Mouse (Mus musculus) hematopoietic stem cell, adult 5-6 weeks (primary cell): ENCODE results near the gene Ephb3. TPM values are rescaled to one million over a fixed set of nuclear protein-coding genes. Genes with fewer than 3 reads are reported as not detected.
A peak's percentile ranks its signal among the peaks of the same experiment; 100 is the strongest.

Experiments used
- ATAC-seq, 2 experiments: fragments of 125-278 bp in 1 of 2; replicated peaks in 1 of 2; 2 replicates each; pipeline ENCODE4 v1.8.0; 2016 to 2017; ENCODE audit warnings: inconsistent platforms in 2 of 2, mild to moderate bottlenecking in 2 of 2, moderate number of reproducible peaks in 2 of 2, low read depth in 1 of 2, moderate TSS enrichment in 1 of 2; ENCODE audit not compliant: low FRiP score in 2 of 2, poor library complexity in 2 of 2, severe bottlenecking in 2 of 2, insufficient read depth in 1 of 2, low TSS enrichment in 1 of 2
- total RNA-seq: library from RNA; stranded (forward); fragments of 172-1452, 232-1000 nt; gene quantifications from 2 replicates; pipeline ENCODE4 v1.2.3, GENCODE M21; 2017

Ephb3 gene
- total RNA-seq, 1 experiment from 2014 or later = 0.05 TPM

DNA sequence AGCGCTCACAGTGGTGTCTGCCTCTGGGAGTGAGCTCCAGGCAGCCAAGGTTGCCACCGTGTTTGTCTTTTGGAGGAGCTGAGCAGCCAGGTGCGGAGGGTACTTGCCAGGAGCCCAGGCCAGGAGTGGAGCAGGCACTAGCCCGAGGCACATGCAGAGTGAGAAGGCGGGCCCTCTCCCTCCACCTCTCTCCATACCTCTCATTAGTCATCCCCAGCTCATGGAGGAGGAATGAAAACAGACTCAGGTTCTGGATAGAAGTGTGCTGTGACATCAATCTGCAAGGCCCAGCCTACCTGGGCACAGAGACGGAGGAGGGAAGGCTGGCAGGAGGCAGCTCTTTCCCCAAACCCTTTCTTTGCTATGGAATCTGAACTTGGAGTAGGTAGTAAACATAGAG lies 22.1 kb downstream of the Ephb3 start:
- ATAC-seq = no peak

DNA sequence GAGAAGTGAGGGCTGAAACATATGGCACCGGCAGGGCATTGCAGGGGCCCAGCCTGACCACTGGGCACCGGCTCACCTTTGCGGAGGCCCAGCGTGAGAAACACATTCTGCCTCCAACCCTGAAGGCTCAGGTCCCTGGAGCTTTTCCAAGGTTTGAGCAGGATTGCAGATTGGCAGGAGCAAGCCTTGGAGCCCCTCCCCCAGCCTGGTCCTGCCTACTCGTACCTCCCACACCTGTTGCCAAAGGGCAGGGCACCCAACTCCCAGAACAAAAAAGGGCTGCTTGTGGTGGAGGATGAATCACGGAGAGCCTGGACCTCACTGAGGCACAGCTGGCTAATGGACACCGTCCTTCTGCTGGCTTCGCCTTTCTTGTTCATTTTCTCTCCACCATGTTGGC lies 30.6 kb downstream of the Ephb3 start:
- ATAC-seq = no peak

DNA sequence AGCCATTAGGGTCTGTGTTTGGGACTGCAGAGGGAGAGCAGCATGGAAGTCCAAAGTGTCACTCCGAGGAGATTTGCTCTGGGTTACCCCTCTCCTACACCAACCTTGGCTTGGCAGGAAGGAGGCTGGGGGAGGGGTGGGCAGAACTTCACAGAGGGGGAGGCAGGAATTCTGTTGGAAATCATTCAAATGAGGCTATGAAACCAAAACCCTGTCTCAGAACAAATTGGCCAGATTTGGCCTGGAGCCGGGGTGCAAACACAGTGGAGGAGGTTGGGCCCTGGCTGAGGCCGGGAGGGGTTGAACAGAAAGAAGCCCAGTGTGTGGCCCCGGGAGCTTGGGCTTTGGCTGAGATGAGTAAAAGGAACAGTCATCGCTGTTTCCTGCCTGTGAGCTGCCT lies 34.2 kb downstream of the Ephb3 start:
- no peak for ATAC-seq

DNA sequence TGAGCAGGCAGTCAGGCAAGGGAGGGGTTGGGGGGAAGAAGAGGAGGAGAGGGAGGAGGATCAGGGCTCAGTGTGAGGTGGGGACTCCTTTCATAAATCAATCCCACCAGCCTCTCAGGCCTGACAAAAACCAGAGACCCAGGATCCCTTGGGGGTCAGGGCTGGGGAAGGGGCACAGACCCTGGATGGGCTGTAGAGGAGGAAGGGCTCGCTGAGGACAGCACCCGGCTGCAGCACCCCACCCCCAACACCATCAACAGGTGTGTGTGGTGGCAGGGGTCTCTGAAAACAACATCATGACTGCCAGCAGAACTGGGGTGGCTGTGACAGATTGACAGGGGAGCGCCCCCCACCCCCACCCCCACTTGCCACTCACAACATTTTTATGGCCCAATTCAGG lies 36.0 kb downstream of the Ephb3 start:
- no peak for ATAC-seq

DNA sequence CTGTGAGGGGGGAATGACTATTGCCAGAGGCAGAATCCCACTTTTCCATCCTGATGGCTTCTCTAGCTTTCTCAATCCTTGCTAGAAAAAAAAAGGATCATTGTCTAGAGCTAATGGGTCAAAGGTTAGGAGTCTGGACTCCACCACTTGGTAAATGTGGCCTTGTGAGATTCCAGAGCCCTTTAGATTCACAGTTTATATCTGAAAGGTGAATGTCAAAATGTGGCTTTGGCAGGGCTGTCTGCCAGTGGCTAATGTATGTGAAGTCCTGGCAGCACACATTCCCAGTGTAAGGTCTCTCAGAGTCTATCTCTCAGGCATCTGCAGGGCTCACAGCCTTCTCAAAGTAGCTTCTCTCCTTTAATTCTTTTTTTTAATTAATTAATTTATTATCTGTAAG lies 36.5 kb downstream of the Ephb3 start:
- no peak for ATAC-seq

DNA sequence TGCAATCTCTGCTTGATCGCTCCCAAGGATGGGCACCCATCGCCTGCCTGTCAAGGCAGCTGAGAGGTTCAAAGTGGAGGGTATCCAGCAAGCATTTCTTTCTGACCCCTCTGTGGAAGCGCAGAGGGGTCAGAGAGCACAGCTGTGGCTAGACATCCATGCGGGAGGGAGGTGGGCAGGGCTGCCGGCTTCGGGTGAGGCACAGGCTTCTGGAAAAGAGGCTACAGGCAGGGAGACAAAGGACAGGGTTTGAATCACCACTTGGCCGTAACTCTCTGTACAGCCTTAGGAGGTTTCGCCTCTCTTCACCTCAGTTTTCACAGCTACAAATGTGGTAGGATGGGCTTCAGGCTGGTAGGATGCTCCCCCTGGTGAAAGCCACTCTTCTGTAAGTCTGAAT lies 38.4 kb downstream of the Ephb3 start:
- no peak for ATAC-seq

DNA sequence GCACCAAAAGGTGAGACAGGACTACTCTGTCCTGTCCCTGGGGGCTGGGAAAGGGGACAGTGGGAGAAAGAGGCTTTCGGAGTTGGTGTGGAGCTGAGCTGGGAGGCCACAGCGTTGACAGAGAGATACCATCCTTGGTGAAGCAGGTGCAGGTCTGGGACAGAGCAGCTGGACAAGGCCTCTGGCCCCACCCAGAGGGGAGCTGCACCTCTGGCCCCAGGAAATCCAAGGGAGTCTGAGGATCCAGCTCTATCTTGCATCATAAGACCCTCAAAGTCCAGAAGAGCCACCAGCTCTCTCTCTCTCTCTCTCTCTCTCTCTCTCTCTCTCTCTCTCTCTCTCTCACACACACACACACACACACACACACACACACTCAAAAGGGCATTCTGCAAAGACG lies 40.2 kb downstream of the Ephb3 start:
- ATAC-seq = no peak

DNA sequence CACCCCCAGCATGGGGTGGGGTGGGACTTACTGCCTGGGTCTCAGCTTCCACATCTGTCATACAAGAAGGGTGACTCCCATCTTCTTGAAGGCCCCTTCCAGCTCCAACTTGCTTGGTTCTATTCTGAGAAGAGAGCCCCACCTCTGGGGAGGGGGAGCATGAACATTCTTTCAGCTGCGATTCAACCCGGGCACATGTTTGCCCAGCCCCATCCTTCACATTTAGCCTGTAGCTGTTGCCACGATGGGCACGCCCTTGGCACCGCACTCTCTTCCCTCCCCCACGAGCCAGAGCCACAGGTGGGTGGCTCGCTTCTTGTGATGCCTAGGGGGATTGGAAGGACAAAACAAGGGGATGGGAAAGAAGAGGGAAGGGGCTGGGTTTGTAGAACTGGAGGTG lies 40.8 kb downstream of the Ephb3 start:
- no peak for ATAC-seq

DNA sequence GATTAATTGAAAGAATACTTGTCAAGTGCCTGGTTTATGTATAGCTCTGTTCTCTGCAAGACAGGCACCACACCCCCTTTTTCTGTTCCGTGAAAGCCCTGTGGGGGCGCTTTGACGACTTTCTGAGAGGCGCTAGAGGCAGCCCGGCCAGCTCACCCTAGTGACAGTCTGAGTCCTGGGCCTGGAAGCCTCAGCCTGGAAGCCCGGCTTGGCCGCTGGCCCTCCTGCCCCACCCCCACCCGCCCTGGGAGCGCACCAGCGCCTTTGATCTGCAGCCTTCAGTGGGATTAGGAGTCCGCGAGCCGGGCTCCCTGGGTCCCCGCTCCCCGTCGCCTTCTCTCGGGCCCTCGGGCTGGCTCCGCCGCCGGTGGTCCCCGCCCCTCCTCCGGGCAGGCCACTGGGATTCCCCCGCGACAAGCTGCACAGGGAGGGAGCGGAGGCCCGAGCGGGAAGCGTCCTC lies 41.4 kb downstream of the Ephb3 start:
- ATAC-seq = peak; percentile 80 to 88

DNA sequence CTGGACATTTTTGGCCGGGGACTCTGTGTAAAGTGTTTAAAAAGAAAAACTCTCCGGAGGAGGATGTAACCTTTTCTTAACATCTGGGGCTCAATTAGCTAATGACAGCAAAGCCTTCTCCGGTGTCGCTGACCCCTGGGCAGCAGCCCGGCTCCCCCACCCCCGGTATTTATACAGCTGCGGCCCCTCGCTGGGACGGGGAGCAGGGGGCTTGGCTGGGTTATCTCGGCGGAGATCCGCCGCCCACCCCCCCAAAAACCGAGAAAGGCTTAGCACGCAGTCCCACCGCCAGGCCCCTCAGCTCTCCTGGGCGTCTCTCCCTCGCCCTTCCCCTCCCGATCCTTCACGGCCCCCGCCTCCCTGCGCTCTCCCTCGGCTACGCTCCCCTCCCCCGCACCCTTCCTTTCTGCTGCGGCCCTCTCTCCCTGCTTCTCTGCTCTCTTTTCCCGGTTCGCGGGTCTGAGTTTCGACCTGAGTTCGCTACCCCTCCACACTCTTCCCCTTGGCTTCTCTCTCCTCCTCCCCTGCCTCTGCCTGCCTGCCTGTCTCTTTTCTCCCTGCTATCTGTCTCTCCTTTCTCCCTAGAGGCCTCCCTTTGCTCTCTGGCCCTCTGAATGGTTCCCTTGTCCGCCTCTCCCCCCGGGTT lies 42.0 kb downstream of the Ephb3 start:
- no peak for ATAC-seq

DNA sequence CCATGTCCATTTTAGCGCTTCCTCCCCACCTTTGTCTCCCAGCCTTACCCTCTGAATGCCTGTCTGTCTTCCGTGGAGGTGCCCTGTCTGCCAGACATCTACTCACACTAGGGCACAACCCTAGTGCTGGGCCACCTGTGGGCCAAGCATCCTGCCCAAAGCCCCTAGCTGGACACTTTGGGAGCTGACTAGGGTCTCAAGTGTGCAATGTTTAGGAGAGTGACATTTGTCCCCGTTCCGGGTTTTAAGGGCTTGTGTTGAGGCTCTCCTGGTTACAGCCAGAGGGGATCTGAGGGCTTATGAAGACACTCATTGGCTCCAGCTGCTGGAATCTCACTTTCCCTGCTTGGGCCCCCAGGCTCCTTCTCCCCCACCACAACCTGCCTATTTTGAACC lies 42.5 kb downstream of the Ephb3 start:
- ATAC-seq = no peak

DNA sequence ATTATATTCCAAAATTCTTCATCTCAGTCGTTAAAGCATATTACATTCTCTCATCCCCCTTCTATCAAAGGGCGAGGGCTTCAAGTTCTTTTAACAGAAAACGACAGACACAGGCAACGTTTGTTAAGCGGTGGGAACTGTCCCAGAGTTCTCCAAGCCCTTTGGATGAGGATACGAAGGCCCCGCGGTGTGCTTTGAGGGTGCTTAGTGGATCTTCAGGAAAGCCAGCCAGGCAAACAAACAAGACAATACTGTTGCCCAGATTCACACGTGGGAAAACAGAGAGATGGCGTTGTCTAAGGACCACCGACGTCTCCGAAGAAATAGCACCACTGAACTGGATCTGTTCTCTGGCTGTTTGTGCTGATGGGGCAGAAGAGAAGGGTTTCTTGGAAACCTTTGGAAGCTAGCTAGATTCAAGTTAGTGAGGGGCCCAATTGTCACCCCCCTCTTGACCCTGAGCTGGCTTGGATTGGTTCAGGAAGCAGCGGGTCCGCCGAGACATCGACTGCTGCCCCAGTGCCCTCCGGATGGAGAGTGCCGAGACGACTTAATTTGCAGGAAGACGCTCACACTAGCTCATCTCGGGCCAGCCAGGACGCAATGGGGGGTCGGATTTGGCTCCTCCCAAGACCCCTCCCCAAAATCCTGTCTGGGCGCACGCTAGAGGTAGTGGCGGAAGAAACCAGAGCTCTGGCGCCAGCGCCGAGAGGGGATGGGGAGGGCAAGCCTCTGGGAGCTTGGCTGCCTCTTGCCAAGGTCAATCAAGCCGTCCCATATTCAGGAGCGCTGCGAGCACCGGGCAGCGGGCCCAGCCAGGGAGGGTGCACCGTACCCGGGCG lies 43.5 kb downstream of the Ephb3 start:
- no peak for ATAC-seq

DNA sequence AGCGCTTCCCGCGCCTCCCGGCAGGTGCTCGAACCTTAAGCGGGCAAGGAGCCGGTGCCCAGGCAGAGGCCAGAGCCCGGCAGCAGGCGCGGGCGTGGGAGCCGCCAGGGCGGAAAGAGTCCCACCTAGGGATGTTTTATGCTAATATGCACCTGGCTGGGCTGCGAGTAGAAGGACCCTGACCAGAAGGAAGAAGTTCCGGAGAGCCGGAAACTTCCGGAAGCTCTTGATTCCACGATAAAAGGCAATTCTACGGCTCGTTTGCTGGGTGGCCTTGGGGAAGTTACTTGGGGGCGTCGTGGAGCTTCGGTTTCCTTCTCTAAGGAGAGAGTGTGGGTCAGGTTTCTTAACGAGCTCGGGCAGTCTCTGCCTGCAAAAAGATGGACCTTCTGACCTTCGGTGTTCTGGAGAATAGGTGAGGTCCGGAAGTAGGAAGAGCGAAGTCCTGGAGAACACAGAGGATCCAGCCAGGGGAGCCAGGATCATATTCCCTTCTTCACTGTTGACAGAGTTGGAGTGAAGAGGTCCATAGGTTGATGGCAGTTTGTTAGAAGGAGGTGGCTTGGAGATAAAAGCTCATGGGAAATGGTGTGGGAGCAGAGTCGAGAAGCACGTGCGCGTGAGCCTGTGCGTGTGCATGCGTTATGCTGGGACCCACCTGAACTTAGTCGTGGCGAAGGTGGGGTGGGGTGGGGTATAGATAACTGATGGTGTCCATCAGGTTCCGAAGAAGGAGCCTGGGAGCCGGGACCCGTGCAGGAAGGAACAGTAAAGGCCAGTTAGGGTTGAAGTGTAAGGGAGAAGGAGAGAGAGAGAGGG lies 44.4 kb downstream of the Ephb3 start:
- 0 out of 4 replicates have a peak, but pooled peaks of 1 of the 2 experiments have one; percentile 16 for ATAC-seq

DNA sequence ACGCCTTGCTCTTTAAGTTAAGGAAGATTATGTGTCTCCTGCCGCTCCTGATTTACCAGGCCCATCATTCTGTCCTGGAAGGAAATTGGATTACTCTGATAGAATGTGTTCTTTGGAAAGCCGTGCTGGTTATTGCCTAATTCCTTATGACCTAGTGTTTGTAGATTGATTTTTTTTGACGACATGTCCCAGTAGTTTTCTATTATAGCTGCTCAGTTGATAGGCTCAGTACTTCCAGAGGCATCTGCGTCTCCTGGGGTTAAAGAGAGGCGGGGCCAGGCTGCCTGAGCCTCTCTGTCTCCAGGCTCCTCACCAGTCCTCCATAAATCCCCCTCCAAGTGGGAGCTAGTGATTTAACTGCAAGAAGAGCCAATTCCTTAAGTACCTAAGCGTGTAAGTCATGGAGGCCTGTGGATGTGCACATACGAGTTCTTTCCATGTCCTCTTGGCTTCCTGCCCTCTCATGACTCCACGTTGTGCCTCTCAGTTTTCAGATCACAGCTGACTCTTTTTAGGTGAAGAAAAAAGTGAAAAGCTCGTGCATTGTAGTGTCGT lies 47.9 kb downstream of the Ephb3 start:
- no peak for ATAC-seq

DNA sequence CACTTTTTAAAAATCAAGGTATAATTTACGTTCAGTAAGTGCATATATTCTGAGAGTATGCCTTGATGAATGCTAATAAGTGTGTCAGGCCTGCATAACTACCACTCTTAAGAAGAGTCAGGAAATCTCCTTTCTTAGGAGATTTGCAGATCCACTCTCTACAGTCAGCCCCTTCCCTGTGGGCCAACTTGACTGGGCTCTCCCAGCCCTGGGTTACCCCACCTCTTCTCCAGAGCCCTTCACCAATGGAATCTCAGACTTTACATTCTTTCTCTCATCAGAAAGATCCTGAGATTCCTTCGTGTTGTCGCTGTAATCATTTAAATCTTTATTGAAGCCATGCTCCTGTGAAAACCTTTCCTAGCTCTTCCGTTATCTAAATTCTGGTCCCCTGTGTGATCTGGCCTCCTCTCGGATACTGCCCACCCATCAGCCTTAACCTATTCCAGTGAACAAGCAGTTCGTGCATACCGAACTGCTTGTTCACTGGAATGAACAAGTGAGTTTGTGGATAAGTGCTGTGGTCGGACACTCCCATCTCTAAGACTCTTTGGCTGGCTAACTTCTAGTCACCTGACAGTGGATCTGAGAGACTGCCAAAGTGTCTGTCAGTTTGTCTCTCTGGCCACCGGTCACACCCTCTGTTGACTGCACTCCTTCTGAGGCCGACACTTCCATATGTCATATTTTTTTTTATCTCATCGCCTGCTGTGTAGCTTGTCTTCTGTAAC lies 51.2 kb downstream of the Ephb3 start:
- no peak for ATAC-seq

DNA sequence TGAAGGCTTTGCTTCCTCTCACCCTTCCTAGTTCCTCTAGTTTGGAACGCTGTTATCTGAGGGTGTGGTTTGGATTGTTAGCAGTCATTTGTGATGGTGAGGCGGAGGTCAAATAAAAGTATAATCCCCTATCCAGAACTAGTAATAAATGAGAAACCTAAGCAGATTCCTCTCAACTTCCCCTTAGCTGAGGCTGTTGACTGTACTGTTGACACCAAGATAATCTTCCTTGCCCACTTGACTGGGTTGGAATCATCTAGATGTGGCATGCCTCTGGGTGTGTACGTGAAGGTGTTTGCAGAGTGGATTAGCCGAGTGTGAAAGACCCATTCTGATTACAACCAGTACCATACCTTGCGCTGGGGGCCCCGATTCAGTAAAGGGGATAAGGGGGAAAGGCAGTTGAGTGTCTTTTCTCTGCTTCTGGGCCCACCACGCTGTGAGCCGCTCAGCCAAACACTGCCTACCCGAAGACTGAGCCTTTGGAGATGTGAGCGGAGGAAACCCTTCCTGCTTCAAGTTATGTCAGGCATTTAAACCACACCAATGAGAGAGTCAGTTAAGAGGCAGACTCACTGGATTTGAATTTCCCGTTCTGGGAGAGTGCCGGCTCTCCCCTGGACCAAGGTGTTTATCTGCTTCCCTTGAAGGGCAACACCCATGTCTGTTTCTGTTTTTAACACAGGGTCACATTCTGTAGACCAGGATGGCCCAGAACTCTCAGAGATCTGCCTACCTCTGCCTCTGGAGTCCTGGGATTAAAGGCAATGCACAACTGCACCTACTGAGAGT lies 52.2 kb downstream of the Ephb3 start:
- ATAC-seq = no peak
